ENCODE assay signal across 12 mouse cellular contexts in genomic region chr2:133529396-133529795, GRCm38 (mm10).
"Had no signal": no experiment of that assay in that cellular context is flagged by ENCODE, and none has a peak within 500 bp of the region (broad histone marks: within the 10 kb centered on the region; RNA-seq: fewer than 3 reads in every experiment).

No protein-coding gene starts in this region.

- H3K4me3 ChIP-seq: limb, embryonic 12.5 days; liver, embryonic 13.5 days; lung, embryonic 15.5 days; megakaryocyte, embryonic 14.5 days; neural tube, embryonic 13.5 days had no signal

- DNase-seq: kidney, postnatal 36 days; liver; liver, embryonic 13.5 days; liver, postnatal 0 days; lung, postnatal 14 days; right cerebral cortex, postnatal 14 days had no signal

- H3K27ac ChIP-seq: limb, embryonic 12.5 days; liver, embryonic 13.5 days; lung, embryonic 15.5 days; macrophage; neural tube, embryonic 13.5 days; stomach, postnatal 0 days had no signal
